Mouse (Mus musculus) ES-Bruce4 (cell line): ENCODE data around the gene Nprl3.

Experiments used
- CTCF ChIP-seq: IDR thresholded peaks from one replicate; pipeline ENCODE4 v1.8.1; 2011; ENCODE audit warnings: low read depth, low read length
- POLR2A ChIP-seq: IDR thresholded peaks from one replicate; pipeline ENCODE4 v1.8.1; 2011; ENCODE audit warnings: low read length; ENCODE audit not compliant: insufficient read depth

- TF ChIP-seq POLR2A (no peak), CTCF (no peak)
Observed at GRCm38 (mm10) chr11:32194626-32195025, 72.9 kb downstream of the Nprl3 start.
